Mouse (Mus musculus): ENCODE results near the gene Stoml1. TPM values are rescaled to one million over a fixed set of nuclear protein-coding genes. Genes with fewer than 3 reads are reported as not detected.
"Not testable (repeated sequence)": the region's sequence is repeated elsewhere in the genome, so short reads cannot be mapped to it uniquely, and the experiment has no call there.

The Stoml1 gene
- total RNA-seq, 2 experiments from 2014 or later: 6.8 to 7.3 TPM

- not testable (repeated sequence) for DNase-seq (ENCODE audit: low spot score)
Measured at GRCm38 (mm10) chr9:58271551-58271950, 18.6 kb downstream of the Stoml1 start.

GRCm38 (mm10) chr9:58272068-58272541, 19.1 kb downstream of the Stoml1 start:
- DNase-seq (ENCODE audit: low spot score): no peak

- DNase-seq (ENCODE audit: low spot score): no peak
Measured at GRCm38 (mm10) chr9:58272855-58273254, 19.9 kb downstream of the Stoml1 start.

GRCm38 (mm10) chr9:58274101-58274604, 21.2 kb downstream of the Stoml1 start:
- no peak for DNase-seq (ENCODE audit: low spot score)

GRCm38 (mm10) chr9:58274626-58275025, 21.7 kb downstream of the Stoml1 start:
- DNase-seq (ENCODE audit: low spot score): no peak

GRCm38 (mm10) chr9:58275115-58275774, 22.3 kb downstream of the Stoml1 start:
- peak; percentile 44 for DNase-seq (ENCODE audit: low spot score)

GRCm38 (mm10) chr9:58275797-58276196, 22.8 kb downstream of the Stoml1 start:
- no peak for DNase-seq (ENCODE audit: low spot score)

GRCm38 (mm10) chr9:58276346-58276745, 23.4 kb downstream of the Stoml1 start:
- no peak for DNase-seq (ENCODE audit: low spot score)

- DNase-seq (ENCODE audit: low spot score): no peak
Measured at GRCm38 (mm10) chr9:58278313-58278712, 25.3 kb downstream of the Stoml1 start.

GRCm38 (mm10) chr9:58278821-58279723, 26.1 kb downstream of the Stoml1 start:
- DNase-seq (ENCODE audit: low spot score): no peak

GRCm38 (mm10) chr9:58279780-58280179, 26.8 kb downstream of the Stoml1 start:
- no peak for DNase-seq (ENCODE audit: low spot score)

GRCm38 (mm10) chr9:58280259-58281109, 27.5 kb downstream of the Stoml1 start:
- peak; percentile 82 for DNase-seq (ENCODE audit: low spot score)

GRCm38 (mm10) chr9:58281597-58281996, 28.6 kb downstream of the Stoml1 start:
- DNase-seq (ENCODE audit: low spot score): no peak

- DNase-seq (ENCODE audit: low spot score): no peak
Measured at GRCm38 (mm10) chr9:58283431-58283830, 30.5 kb downstream of the Stoml1 start.

- DNase-seq (ENCODE audit: low spot score): no peak
Measured at GRCm38 (mm10) chr9:58289090-58289489, 36.1 kb downstream of the Stoml1 start.

GRCm38 (mm10) chr9:58289901-58290300, 36.9 kb downstream of the Stoml1 start:
- DNase-seq (ENCODE audit: low spot score): no peak

GRCm38 (mm10) chr9:58294527-58294926, 41.6 kb downstream of the Stoml1 start:
- no peak for DNase-seq (ENCODE audit: low spot score)

- DNase-seq (ENCODE audit: low spot score): no peak
Measured at GRCm38 (mm10) chr9:58295345-58295744, 42.4 kb downstream of the Stoml1 start.

GRCm38 (mm10) chr9:58295766-58296361, 42.9 kb downstream of the Stoml1 start:
- peak; percentile 74 for DNase-seq (ENCODE audit: low spot score)

GRCm38 (mm10) chr9:58297065-58297464, 44.1 kb downstream of the Stoml1 start:
- no peak for DNase-seq (ENCODE audit: low spot score)

GRCm38 (mm10) chr9:58297961-58298477, 45.1 kb downstream of the Stoml1 start:
- DNase-seq (ENCODE audit: low spot score): peak; percentile 43

Data from gastrocnemius, adult 18-20 months (tissue).